Mouse (Mus musculus) heart, postnatal 0 days (tissue): ENCODE measurements around the gene Zmym5.

Source experiments
- CTCF ChIP-seq: IDR thresholded peaks from 2 replicates; pipeline ENCODE4 v1.5.1; 2016; ENCODE audit warnings: antibody characterized with exemption, control low read depth, low read depth
- EP300 ChIP-seq: IDR thresholded peaks from 2 replicates; pipeline ENCODE4 v1.6.1; 2016; ENCODE audit warnings: antibody characterized with exemption, low read depth

DNA sequence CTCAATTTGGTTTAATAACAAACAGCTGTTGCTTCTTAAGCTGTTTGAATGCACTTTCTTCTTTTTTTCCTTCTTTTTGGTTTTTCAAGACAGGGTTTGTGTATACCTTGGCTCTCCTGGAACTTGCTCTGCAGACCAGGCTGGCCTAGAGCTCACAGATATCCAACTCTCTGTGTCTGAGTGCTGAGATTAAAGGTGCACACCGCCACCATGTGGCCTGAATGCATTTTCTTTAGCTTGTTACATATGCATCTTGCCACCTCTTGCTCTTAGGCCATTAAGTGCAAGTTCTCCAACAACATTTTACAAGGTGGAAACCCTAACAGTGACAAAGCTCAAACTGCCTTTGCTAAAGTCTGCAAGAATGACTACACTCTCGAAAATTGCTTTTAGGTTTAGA, 18.3 kb downstream of the Zmym5 start:
- TF ChIP-seq CTCF, result peak; percentile 67
- TF ChIP-seq EP300, result no peak
